Mouse (Mus musculus): ENCODE measurements around the gene Grik1.

GRCm38 (mm10) chr16:88258407-88258806 lies 31.7 kb downstream of the Grik1 start:
- TF ChIP-seq POLR2A (IDR thresholded peaks at IDR 0.05; ENCODE audit: low read depth, low read length) (no peak), CTCF (IDR thresholded peaks at IDR 0.05; ENCODE audit: extremely low read depth, insufficient read depth, insufficient read length, insufficient replicate concordance) (no peak)
